Mouse (Mus musculus): Measurements from ENCODE around the gene 4930438A08Rik. TPM values are rescaled to one million over a fixed set of nuclear protein-coding genes. Genes with fewer than 3 reads are reported as not detected.
"Not testable (repeated sequence)": the region's sequence is repeated elsewhere in the genome, so short reads cannot be mapped to it uniquely, and the experiment has no call there.

Gene 4930438A08Rik
- polyA plus RNA-seq, 1 experiment = 0.67 TPM

DNA sequence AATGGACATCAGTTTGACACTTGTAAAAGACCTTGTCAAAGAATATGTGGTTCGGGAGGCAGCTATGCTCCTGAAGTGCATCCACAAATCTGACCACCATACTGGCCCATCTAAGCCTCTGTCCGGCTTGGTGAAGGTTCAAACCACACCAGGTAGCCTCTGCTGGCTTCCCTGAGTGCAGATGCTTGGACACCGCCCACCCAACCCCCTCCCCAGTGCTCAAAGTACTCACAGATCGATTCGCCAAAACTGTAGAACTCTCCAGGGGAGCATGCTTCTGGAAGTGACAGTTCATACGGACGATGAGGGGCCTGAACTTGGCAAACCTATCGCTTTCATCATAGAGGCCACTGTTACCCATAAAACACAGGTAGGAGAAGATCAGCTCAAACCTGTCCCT is 43.4 kb upstream of the 4930438A08Rik start:
- Histone ChIP-seq H3K79me2 (ENCODE audit: control insufficient read depth, insufficient read depth) (no peaks in the 10 kb centered on the region), H3K4me2 (ENCODE audit: low read depth) (no peak overlapping the region), H3K36me3 (ENCODE audit: control insufficient read depth, insufficient read depth) (no peaks in the 10 kb centered on the region), H3ac (ENCODE audit: control insufficient read depth, insufficient read length) (no peak overlapping the region), H3K27me3 (ENCODE audit: control insufficient read depth, insufficient read depth, insufficient read length) (peaks cover 18% of the 10 kb centered on the region), H3K4me3 (no peak overlapping the region)
- TF ChIP-seq POLR2A (IDR thresholded peaks at IDR 0.05; ENCODE audit: insufficient read length, low read depth) (no peak), MYOG (IDR thresholded peaks at IDR 0.05; ENCODE audit: control insufficient read depth in 1 of 3, insufficient read depth in 1 of 3, insufficient read length in 2 of 3, low read depth in 2 of 3) (no peak), POLR2AphosphoS2 (IDR thresholded peaks at IDR 0.05; ENCODE audit: insufficient read length, low read depth) (no peak), MYOD1 (IDR thresholded peaks at IDR 0.05; ENCODE audit: control insufficient read depth in 1 of 3, insufficient read length in 2 of 3, low read depth in 2 of 3) (no peak), TCF12 (IDR thresholded peaks at IDR 0.05; ENCODE audit: insufficient read depth, poor library complexity, severe bottlenecking) (no peak)

DNA sequence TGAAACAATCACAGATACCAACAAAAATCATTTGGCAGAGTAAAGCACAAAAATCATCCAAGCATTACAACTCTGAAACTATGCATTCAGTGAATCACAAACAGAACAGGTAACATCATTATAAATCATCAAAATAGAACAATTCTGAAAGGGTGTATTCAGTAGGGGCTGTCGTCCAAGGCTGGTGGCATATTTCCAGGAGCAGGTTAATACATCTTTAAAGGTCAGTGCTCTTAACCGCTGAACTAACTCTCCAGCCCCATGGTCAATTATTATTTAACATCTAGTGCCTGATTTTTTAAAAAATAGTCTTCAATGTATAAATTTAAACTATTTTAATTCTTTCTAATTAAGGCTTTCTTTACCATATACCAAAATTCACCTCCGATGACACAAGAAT is 40.0 kb upstream of the 4930438A08Rik start:
- peaks cover 18% of the 10 kb centered on the region for H3K27me3 ChIP-seq (ENCODE audit: control insufficient read depth, insufficient read depth, insufficient read length)
- H3K4me2 ChIP-seq (ENCODE audit: low read depth); H3K36me3 ChIP-seq (ENCODE audit: control insufficient read depth, insufficient read depth); H3K4me3 ChIP-seq; H3K79me2 ChIP-seq (ENCODE audit: control insufficient read depth, insufficient read depth); H3ac ChIP-seq (ENCODE audit: control insufficient read depth, insufficient read length): not testable (repeated sequence)

DNA sequence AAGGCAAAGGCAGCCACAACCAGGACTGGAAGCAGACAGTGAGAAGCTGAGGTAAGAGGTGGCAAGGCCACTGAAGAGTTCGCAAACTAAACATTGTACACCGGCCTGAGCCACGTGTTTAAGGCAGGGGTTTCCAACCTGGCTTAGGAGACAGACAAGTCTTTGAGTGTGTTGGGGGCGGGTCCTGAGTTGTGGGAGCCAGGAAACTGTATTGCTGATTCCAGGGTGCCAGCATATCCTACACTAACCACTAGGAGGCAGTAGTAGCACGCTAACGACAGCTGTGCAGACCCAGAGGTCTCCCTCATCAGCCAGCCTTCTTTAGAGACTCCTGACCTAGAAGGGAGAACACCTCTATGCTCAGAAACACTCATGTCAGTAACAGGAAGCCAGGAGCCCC is 39.4 kb upstream of the 4930438A08Rik start:
- no peak overlapping the region for H3K4me3 ChIP-seq
- TF ChIP-seq MAX (IDR thresholded peaks at IDR 0.05; ENCODE audit: low read depth) (no peak), USF1 (IDR thresholded peaks at IDR 0.05; ENCODE audit: low read depth) (no peak), POLR2AphosphoS2 (IDR thresholded peaks at IDR 0.05; ENCODE audit: insufficient read length, low read depth) (no peak)

DNA sequence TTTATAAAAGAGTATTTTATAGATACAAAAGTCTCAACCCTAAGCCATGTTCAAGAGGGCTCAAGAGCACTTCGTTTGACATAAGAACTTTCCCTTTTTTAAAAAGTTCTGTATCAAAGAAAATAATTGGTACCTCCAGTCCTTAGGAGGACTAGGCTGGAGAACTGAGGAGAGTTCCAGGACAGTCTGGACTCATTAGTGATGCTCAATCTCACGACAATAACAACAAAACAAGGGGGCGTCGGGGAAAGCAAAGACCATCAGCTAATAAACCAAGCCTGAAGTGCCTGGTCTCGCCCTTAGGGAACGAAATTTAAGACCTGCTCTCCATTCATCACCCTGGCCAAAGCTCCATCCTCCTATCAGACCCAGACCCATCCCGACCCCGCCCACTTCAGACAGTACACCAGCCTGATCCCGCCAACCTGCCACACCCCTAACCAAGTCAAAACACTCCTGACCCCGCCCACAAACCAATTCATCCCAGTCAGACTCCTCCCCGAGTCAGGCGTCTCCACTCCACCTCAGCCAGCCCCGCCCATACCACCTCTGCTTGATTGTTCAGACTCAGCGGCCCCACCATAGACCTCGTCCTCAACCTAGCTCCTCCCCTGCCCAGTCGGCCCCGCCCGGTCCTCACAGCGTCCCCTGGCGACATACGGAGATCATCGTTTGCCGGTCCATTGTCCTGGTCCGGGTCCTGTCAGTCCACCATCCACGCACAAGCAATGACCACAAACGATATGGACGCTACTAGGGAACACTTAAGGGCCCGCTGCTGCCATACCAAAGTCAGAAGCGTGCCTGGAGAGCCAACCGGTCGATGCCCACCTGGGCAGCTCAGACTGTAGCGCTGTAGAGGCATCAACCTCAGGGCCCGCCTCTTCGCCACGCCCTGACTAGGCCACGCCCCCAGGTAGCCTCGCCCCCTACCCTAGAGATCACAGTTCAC is 35.5 kb upstream of the 4930438A08Rik start:
- H3K27me3 ChIP-seq (ENCODE audit: control insufficient read depth, insufficient read depth, insufficient read length) = no peaks in the 10 kb centered on the region
- no peaks in the 10 kb centered on the region for H3K36me3 ChIP-seq (ENCODE audit: control insufficient read depth, insufficient read depth)
- no peak overlapping the region for H3K4me2 ChIP-seq (ENCODE audit: low read depth)
- H3K79me2 ChIP-seq (ENCODE audit: control insufficient read depth, insufficient read depth) = no peaks in the 10 kb centered on the region
- TF ChIP-seq E2F4 (IDR thresholded peaks at IDR 0.05; ENCODE audit: insufficient read depth) (no peak), SRF (IDR thresholded peaks at IDR 0.05; ENCODE audit: control insufficient read depth, insufficient read length, low read depth) (no peak), MYOG (IDR thresholded peaks at IDR 0.05; ENCODE audit: control insufficient read depth in 1 of 3, insufficient read depth in 1 of 3, insufficient read length in 2 of 3, low read depth in 2 of 3) (no peak), REST (IDR thresholded peaks at IDR 0.05; ENCODE audit: insufficient read depth, insufficient read length) (no peak)
- H3ac ChIP-seq (ENCODE audit: control insufficient read depth, insufficient read length) = no peak overlapping the region
- H3K4me3 ChIP-seq = no peak overlapping the region

More for the DNA sequence above, 39.4 kb upstream of the 4930438A08Rik start:
- Histone ChIP-seq H3K27me3 (ENCODE audit: control insufficient read depth, insufficient read depth, insufficient read length) (peaks cover 18% of the 10 kb centered on the region), H3K4me2 (ENCODE audit: low read depth) (no peak overlapping the region), H3ac (ENCODE audit: control insufficient read depth, insufficient read length) (no peak overlapping the region), H3K36me3 (ENCODE audit: control insufficient read depth, insufficient read depth) (no peaks in the 10 kb centered on the region), H3K79me2 (ENCODE audit: control insufficient read depth, insufficient read depth) (no peaks in the 10 kb centered on the region)

DNA sequence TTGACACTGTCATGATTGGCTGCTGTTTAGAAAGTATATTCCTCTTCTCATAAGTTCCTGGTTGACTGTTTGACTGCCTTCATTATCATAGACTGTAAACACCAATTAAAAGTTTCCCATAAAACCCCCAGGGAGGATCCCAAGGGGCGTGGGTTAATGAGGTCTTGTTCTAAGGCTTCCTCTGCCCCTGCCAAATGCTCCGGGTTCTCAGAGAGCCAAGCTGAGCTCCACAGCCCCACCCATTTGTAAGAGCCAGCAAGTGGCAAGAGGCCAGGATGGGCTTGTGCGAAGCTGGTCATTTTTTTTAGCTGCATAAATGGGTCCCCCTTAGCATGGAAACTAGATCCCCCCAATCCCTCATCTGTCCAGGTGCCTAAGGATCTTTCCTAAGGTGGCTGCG is 27.3 kb upstream of the 4930438A08Rik start:
- Histone ChIP-seq H3ac (ENCODE audit: control insufficient read depth, insufficient read length) (no peak overlapping the region), H3K27me3 (ENCODE audit: control insufficient read depth, insufficient read depth, insufficient read length) (no peaks in the 10 kb centered on the region), H3K36me3 (ENCODE audit: control insufficient read depth, insufficient read depth) (no peaks in the 10 kb centered on the region), H3K4me2 (ENCODE audit: low read depth) (no peak overlapping the region), H3K4me3 (no peak overlapping the region), H3K79me2 (ENCODE audit: control insufficient read depth, insufficient read depth) (no peaks in the 10 kb centered on the region)
- no peak for TF ChIP-seq MAX (IDR thresholded peaks at IDR 0.05; ENCODE audit: low read depth)
- no peak for TF ChIP-seq POLR2A (IDR thresholded peaks at IDR 0.05; ENCODE audit: insufficient read length, low read depth)
- no peak for TF ChIP-seq E2F4 (IDR thresholded peaks at IDR 0.05; ENCODE audit: insufficient read depth)
- no peak for TF ChIP-seq MYOD1 (IDR thresholded peaks at IDR 0.05; ENCODE audit: control insufficient read depth in 1 of 3, insufficient read length in 2 of 3, low read depth in 2 of 3)
- TF ChIP-seq REST (IDR thresholded peaks at IDR 0.05; ENCODE audit: insufficient read depth, insufficient read length) = no peak
- TF ChIP-seq CEBPB (IDR thresholded peaks at IDR 0.05; ENCODE audit: insufficient read depth, poor library complexity, severe bottlenecking) = no peak

DNA sequence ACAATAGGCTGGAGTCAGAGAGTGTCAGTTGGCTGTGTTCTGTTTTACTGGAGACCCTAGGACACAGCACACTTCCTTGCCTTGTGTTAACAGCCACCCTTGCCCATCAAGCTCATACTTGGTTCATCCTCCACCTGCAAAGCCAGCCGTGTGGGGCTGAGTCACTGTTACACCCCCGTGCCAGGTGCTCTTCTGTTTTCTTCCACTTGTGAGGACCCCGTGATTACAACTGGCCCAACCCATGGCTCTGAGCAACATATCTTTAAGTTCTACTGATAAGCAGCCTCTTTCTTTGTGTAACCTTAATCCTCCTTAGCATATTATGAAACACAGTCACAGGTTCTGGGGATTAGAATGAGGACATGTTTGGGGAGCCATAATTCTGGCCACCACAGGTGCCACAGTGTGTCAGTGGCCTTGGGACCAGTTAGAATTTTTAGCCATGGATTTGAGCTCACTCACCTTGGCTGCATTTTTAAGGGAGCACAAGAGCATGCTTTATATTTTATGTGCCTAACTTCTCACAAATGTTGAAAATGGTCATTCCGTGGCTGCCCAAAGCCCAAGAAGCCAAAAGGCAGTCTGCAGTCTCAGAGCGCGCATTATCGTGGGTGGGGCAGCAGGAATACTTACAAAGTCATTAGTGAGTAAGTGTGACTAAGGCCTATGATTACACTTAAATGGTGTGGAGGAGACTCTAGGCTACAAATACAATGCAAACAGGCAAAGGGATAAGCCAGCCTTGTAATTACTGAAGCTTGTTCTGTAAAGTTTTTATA is 25.2 kb upstream of the 4930438A08Rik start:
- Histone ChIP-seq H3K4me2 (ENCODE audit: low read depth) (no peak overlapping the region), H3K27me3 (ENCODE audit: control insufficient read depth, insufficient read depth, insufficient read length) (no peaks in the 10 kb centered on the region), H3K36me3 (ENCODE audit: control insufficient read depth, insufficient read depth) (no peaks in the 10 kb centered on the region), H3ac (ENCODE audit: control insufficient read depth, insufficient read length) (no peak overlapping the region), H3K79me2 (ENCODE audit: control insufficient read depth, insufficient read depth) (no peaks in the 10 kb centered on the region), H3K4me3 (no peak overlapping the region)
- no peak for TF ChIP-seq POLR2AphosphoS2 (IDR thresholded peaks at IDR 0.05; ENCODE audit: insufficient read length, low read depth)
- no peak for TF ChIP-seq SRF (IDR thresholded peaks at IDR 0.05; ENCODE audit: control insufficient read depth, insufficient read length, low read depth)
- TF ChIP-seq CEBPB (IDR thresholded peaks at IDR 0.05; ENCODE audit: insufficient read depth, poor library complexity, severe bottlenecking) = no peak
- no peak for TF ChIP-seq POLR2A (IDR thresholded peaks at IDR 0.05; ENCODE audit: insufficient read length, low read depth)
- TF ChIP-seq REST (IDR thresholded peaks at IDR 0.05; ENCODE audit: insufficient read depth, insufficient read length) = no peak

All from myocyte (in vitro differentiated cells).